Mouse (Mus musculus): ENCODE results near the gene Fhl3. TPM values are rescaled to one million over a fixed set of nuclear protein-coding genes. Genes with fewer than 3 reads are reported as not detected.

Gene Fhl3
- total RNA-seq (2022): 100 to 1,000 TPM; 240 to 437 (median 328) TPM

GRCm38 (mm10) chr4:124700248-124700971, at the start of gene Fhl3:
Gene Fhl3, plus strand, starts transcription at chr4:124700701.
- DNase-seq (ENCODE audit: low spot score in 2 of 2): peak; percentile 71 to 77

GRCm38 (mm10) chr4:124652886-124653285, 47.6 kb upstream of the Fhl3 start:
- DNase-seq (ENCODE audit: low spot score in 2 of 2): no peak

- no peak for DNase-seq (ENCODE audit: low spot score in 2 of 2)
Measured at GRCm38 (mm10) chr4:124656518-124656853, 44.0 kb upstream of the Fhl3 start, which contains the start of gene Pou3f1. Gene Pou3f1, plus strand, starts transcription at chr4:124656807.

GRCm38 (mm10) chr4:124656854-124657650, 43.4 kb upstream of the Fhl3 start:
- DNase-seq (ENCODE audit: low spot score in 2 of 2): peak; percentile 50 to 68

- DNase-seq (ENCODE audit: low spot score in 2 of 2): no peak
Measured at GRCm38 (mm10) chr4:124657781-124658180, 42.7 kb upstream of the Fhl3 start.

GRCm38 (mm10) chr4:124658412-124658851, 42.1 kb upstream of the Fhl3 start:
- no peak for DNase-seq (ENCODE audit: low spot score in 2 of 2)

- DNase-seq (ENCODE audit: low spot score in 2 of 2): no peak
Measured at GRCm38 (mm10) chr4:124659251-124660217, 41.0 kb upstream of the Fhl3 start.

- no peak for DNase-seq (ENCODE audit: low spot score in 2 of 2)
Measured at GRCm38 (mm10) chr4:124660603-124661002, 39.9 kb upstream of the Fhl3 start.

- no peak for DNase-seq (ENCODE audit: low spot score in 2 of 2)
Measured at GRCm38 (mm10) chr4:124663034-124663433, 37.5 kb upstream of the Fhl3 start.

- no peak for DNase-seq (ENCODE audit: low spot score in 2 of 2)
Measured at GRCm38 (mm10) chr4:124664185-124664584, 36.3 kb upstream of the Fhl3 start.

- DNase-seq (ENCODE audit: low spot score in 2 of 2): no peak
Measured at GRCm38 (mm10) chr4:124664604-124665003, 35.9 kb upstream of the Fhl3 start.

- DNase-seq (ENCODE audit: low spot score in 2 of 2): no peak
Measured at GRCm38 (mm10) chr4:124667476-124668033, 32.9 kb upstream of the Fhl3 start.

GRCm38 (mm10) chr4:124668078-124668477, 32.4 kb upstream of the Fhl3 start:
- no peak for DNase-seq (ENCODE audit: low spot score in 2 of 2)

- DNase-seq (ENCODE audit: low spot score in 2 of 2): no peak
Measured at GRCm38 (mm10) chr4:124670232-124670631, 30.3 kb upstream of the Fhl3 start.

GRCm38 (mm10) chr4:124671583-124671982, 28.9 kb upstream of the Fhl3 start:
- DNase-seq (ENCODE audit: low spot score in 2 of 2): no peak

- no peak for DNase-seq (ENCODE audit: low spot score in 2 of 2)
Measured at GRCm38 (mm10) chr4:124672347-124673320, 27.9 kb upstream of the Fhl3 start.

GRCm38 (mm10) chr4:124674334-124675032, 26.0 kb upstream of the Fhl3 start:
- DNase-seq (ENCODE audit: low spot score in 2 of 2): no peak

- peak in 1 of 2 experiments; percentile 51 for DNase-seq (ENCODE audit: low spot score in 2 of 2)
Measured at GRCm38 (mm10) chr4:124675037-124675436, 25.5 kb upstream of the Fhl3 start.

GRCm38 (mm10) chr4:124675958-124676357, 24.5 kb upstream of the Fhl3 start:
- DNase-seq (ENCODE audit: low spot score in 2 of 2): no peak
